Mouse (Mus musculus): Measurements from ENCODE around the gene Vmn1r8.
"Not testable (repeated sequence)": the region's sequence is repeated elsewhere in the genome, so short reads cannot be mapped to it uniquely, and the experiment has no call there.

Vmn1r8 gene

DNA sequence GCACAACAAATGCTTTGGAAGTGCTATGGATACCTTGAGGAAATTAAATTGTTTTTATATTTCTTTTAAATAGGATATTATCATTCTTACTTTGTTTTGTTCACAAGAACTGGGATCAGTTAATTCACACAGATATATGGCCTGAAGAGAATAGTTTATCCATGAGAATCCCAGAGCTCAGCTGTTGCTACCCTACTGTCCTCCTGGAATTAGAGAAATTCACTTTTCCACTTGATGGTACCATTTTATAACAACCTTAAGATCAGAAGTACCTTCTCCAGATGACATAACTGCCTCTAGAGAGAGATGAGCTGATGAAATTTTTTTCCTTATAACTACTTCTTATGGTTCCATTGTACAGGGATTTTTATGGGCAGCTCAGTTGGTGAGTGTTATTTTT, at the start of gene Vmn1r8:
Gene Vmn1r8 (plus strand): TSS at position 301 of the 400 bp plus-strand sequence.
- no peak for DNase-seq (ENCODE audit: low read depth, low spot score)

DNA sequence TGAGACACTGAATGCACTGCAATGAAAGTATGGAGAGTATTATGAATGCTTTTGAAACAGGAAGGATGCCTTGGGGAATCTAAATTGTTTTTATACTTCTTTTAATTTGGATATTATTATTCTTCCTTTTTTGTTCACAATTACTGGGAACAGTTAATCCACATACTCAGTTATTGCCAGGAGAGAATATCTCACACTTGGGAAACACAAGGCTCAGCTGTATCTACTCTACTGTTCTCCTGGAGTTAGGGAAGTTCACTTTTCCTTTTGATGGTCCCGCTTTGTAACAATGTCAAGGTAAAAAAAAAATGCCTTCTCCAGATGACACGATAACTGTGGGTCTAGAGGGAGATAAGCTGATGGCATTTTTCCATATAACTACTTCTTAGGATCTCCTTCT, 35.1 kb upstream of the Vmn1r8 start, which contains the start of gene Vmn1r6:
Gene Vmn1r6 (plus strand): TSS at position 301 of the 400 bp plus-strand sequence.
- DNase-seq (ENCODE audit: low read depth, low spot score), result no peak

DNA sequence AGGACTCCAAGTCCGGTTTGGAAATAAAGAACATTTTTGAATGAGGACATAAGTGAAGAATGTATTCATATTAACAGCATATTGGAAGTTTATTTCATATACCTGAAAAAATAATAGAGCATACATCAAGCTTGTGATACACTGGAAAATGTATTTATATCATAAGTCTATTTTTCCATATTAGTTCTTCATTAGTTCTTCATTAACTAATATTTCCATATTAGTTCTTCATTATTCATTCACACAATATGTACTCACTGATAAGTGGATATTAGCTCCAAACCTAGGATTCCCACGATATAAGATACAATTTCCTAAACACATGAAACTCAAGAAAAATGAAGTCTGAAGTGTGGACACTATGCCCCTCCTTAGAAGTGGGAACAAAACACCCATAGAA, 6.9 kb upstream of the Vmn1r8 start, which contains the start of gene Vmn1r7:
Gene Vmn1r7 (minus strand): TSS at position 101 of the 400 bp plus-strand sequence.
- DNase-seq (ENCODE audit: low read depth, low spot score), result not testable (repeated sequence)

DNA sequence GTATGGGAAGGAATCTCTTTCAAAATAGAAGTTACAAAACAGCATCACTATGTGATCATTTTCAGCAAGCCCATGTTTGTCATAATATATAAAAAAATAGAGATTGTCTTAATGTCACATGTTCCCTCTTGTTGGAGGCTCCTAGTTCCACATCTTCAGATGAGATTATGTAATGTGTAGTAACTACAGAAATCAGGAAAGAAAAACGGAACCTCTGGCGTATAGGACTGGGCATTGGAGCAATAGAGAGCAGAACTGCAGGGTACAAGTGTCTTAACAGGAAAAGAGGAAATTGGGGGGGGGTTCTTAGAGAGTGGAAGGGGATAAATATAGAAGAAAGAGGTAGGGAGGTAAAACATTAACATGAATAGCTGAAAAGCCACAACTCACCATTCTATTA, 2.6 kb downstream of the Vmn1r8 start:
- DNase-seq (ENCODE audit: low read depth, low spot score), result no peak

DNA sequence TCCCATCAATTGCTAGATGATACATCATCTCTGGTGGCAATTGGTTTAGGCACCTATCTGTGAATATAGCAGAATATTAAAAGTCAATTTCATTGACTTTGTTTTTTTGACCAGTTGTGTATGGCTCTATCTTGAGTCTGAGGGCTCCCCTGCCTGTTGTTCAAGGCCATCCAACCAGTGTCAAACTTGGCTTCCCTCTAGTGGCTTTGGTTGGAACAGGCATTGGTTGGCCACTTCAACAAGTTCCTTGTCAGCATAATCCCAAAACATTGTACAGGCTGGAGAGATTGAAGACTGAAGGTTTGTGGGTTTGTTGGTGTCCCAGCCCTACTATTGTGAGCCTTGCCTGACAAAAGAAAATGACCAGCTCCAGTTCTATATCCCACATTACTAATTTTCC, 31.6 kb downstream of the Vmn1r8 start:
- no peak for DNase-seq (ENCODE audit: low read depth, low spot score)

DNA sequence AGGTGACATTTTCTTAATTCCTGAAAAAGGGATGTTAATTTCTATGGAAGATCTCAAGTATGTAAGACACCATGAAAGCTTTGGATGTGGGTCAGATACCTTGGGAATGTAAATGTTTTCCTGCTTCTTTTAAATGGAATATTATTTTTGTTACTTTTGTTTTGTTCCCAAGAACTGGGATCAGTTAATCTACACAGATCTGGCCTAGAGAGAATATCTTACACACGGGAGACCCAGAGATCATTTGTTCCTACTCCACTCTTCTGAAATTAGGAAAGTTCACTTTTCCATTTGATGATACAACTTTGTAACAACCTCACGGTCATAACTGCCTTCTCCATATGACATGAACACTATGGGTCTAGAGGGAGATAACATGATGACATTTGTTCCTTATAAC, 34.4 kb downstream of the Vmn1r8 start, which contains the start of gene Vmn1r9:
Gene Vmn1r9 (plus strand): TSS at position 301 of the 400 bp plus-strand sequence.
- no peak for DNase-seq (ENCODE audit: low read depth, low spot score)

Measured in brain, embryonic 18.5 days (tissue).